Mouse (Mus musculus) monocyte, adult 2 months (primary cell): ENCODE data around the gene Lrwd1.
A peak's percentile ranks its signal among the peaks of the same experiment; 100 is the strongest.
"Not testable (repeated sequence)": the region's sequence is repeated elsewhere in the genome, so short reads cannot be mapped to it uniquely, and the experiment has no call there.

Experiments
- DNase-seq, 2 experiments: peaks; one replicate each; pipeline ENCODE4 v3.0.0; 2022; ENCODE audit warnings: low spot score in 2 of 2, low read depth in 1 of 2

Gene Lrwd1

DNA sequence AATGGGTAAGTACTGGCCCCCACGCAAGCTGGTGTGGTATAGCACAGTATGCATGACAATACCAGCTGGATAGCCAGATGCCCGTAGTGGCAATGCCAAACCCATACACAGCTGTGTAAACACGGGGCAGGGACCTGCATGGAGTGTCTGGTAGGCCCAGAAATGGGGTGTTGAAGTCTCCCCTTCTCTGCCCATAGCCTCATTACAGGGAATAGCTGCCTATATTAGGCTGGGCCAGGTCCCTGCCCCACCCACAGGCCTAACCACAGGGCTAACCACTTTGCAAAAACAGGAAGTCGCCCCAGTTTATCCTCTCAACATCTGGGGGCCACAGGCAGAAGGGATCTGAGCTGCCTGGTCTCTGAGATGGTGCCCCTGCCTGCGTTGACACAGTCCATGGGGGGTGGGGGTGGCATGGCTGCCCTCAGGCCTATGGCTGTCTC, 13.3 kb upstream of the Lrwd1 start:
- DNase-seq, result not testable (repeated sequence)

DNA sequence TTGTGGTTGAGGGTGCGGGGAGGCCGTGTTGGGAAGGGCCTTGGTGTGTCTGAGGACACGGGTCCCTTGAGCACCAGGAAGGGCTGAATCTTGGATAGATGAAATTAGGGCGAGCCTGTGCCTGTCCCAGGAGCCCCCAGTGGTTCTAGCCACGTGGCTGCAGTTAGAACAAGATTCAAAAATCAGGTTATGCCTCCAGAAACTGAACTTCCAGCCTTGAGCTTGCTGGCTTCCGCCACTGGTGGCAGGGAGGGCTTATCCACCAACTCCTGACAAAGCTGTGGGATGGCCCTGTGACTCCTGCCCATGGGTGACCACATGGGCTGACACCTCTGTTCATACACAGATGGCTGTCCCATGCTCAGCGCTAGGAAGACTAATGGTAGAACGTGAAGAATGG, 11.8 kb upstream of the Lrwd1 start:
- no peak for DNase-seq

DNA sequence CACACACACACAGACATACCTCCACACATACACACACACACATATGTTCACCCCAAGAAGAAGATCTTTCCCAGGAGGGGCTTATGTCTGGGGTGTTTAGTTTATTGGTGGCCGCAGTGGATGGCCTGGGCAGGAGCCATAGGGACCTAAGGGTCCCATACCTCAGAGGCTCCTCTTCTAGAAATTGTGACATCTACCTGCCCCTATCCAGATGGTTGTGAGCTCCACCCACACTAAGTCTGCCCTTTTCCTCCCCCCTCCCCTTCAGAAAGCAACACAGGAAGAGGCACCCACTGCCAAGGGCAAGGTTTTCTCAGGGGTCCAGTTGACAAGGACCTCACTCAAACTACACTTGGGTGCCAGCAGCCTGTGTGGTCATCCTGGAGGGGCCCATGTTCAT, 11.1 kb upstream of the Lrwd1 start:
- no peak for DNase-seq

DNA sequence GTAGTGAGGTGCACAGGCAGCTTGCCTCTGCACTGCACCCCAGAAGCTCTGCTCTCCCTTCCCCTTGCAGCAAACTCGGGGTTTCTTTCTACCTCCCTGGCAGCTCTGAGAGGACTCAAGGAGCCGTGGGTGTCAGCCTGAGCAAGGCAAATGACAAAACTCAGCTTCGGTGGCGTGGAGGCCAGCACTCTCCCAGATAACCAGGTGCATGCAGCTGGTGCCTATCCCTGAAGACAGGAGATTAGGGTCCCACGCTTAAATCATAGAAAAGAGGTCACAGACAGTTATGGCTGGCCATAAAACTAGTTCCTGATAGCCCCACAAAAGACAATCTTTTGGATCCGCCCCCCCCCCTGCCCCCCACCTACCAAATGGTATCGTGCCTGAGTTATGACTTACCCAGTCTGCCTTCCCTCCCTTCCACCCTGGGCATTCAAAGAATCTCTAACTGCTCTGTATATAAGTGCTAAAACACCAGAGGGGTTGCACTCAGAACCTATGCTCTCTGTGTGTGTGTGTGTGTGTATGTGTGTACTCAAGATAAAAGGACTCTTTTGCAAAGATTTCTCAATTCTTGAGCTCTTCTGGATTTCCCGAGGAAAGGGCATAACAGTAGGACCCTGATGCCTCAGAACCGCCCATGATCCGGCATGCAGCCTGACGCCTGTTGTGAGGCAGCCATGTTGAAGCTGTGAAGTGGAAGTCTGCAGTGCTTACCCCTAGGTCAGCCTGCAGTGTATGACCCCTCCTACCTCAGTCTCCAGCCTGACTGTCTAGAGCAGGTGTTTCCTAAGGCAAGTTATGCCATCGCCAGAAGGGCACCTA, 8.9 kb upstream of the Lrwd1 start:
- no peak for DNase-seq

DNA sequence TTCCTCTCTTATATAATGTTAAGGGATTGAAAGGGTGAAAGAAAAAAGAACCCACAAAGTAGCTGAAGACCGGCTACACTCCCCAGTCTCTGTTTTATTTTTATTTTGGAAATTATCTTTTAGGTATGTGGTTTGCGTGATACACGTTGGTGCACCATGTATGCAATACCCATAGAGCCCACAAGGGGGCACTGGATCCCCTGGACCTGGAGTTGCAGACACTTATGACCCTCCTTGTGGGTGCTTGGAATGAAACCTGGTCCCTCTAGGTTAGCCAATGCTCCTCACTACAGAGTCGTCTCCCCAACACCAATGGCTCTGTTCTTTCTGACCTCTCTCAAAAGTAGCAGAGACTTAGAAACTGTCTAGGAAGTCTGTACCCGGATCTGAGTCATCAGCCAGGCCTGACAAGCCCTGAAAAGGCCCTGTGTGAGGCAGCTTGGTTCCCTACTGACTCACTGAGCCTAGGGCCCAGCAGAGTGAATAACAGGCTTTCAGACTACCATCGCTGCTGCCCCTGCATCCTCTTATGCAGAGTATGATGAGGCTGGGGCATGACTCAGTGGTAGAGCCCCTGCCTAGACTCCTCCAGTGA, 7.4 kb upstream of the Lrwd1 start:
- DNase-seq, result no peak

DNA sequence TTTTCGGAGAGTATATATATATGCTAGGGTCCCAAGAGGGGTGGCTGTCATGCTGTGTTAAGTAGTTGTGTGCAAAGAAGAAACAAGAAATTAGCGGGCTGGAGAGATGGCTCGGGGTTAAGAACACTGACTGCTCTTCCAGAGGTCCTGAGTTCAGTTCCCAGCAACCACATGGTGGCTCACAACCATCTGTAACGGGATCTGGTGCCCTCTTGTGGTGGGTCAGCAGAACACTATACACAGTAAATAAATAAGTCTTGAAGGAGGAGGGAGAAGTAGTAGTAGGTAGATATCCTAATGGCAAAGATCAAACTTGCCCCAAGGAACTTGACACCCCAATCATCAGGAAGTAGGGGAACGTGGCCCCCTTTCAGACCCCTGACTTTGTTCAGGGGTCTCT, 6.9 kb upstream of the Lrwd1 start:
- DNase-seq, result no peak

DNA sequence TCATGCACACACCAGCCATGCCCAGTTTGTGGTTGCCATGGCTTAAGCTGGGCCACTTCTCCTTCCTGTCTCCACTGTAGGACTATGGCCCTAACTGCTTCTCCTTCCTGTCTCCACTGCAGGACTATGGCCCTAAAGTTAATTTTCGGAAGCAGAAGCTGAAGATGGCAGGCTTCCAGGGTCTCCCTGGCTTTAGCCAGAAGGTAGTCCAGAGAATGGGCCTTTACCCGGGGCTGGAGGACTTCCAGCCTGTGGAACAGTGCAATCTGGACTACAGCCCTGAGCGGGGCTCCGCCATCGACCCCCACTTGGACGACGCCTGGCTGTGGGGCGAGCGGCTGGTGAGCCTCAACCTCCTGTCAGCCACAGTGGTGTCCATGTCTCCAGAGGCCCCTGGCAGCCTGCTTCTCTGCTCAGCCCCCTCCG, 4.2 kb upstream of the Lrwd1 start:
- DNase-seq, result peak in 1 of 2 experiments; percentile 46

DNA sequence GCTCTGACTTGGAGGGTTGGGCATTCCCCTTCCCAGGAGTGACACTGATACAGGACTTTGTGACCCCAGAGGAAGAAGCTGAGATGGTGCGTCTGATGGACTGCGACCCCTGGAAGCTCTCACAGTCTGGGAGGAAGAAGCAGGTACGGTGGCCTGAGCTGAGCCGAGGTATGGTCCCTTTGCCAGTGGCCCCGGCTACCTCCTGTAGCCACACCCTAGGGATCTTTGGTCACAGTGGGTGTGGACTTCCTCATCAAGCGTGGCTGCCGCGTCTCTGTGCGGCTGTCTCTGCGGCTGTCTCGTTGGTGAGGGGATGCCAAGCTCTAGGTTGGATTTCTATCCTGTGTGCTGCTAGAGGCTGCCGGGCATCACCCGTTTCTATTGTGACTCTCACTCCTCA, 3.5 kb upstream of the Lrwd1 start:
- DNase-seq, result no peak

DNA sequence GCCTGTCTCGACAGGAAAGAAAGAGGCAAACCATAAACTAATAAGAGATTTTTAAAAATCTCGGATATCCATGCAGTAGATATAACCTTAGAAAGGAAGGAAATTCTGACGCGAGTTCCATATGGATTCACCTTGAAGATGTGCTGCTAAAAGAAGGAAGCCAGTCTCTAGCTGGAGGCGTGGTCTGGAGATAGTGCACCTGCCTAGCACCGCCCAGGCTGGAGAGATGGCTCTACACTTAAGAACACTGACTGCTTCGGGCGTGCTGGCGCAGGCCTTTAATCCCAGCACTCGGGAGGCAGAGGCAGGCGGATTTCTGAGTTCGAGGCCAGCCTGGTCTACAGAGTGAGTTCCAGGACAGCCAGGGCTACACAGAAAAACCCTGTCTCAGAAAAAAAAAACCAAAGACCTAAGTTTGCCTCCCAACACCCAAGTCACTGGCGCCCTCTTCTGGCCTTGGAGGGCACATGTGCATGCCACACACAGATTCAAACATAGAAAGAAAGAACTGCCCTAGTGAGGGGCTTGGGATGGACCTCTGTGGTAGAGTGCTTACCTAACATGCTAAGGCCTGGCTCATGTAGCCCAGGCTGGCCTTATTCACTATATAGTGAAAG, 1.9 kb upstream of the Lrwd1 start:
- peak in 1 of 2 experiments; percentile 52 for DNase-seq

DNA sequence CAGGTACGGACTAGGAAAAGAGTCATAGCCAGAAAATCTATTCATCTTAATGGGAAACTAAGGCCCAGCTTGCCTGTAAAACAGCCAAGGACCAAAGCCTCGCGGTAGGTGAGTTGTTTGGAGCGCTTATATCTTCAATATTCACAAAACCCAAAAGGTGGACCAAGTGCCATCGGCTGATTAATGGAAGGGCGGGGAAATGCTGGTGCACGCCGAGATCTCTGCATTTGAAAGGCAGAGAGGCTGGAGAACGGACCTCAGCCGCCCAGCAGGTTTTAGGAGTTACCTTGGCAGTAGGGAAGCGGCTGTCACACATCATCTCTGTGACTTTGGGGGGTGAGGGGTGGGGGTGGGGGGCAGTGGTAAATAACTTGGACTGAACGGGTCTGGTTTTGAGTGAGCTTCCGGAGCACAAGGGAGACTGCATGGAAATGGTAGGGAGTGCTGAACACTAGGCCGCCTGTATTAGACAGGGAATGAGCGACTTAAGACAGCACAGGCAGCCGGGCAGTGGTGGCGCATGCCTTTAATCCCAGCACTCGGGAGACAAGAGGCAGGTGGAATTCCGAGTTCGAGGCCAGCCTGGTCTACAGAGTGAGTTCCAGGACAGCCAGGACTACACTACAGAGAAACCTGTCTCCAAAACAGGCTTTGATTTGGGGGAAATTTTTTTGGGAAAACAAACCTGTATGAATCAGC, 567 bp upstream of the Lrwd1 start:
- no peak for DNase-seq

DNA sequence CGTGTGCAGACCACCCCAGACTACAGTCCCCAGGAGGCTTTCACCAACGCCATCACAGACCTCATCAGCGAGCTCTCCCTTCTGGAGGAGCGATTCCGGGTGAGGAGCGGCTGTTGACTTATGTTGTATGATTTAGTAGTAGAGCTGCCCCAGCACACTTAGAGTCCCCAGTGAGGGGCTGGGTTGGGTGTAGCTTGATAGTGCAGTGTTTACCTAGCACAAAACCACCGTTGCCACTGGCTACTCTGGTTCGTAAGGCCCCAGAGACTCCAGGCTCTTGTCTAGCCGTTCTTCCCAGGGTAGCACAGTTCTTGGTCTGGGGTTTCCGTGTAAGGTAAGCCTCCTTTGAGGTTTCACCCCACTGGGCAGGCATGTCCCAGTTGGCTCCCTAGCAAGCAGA, 13.7 kb downstream of the Lrwd1 start:
- no peak for DNase-seq

DNA sequence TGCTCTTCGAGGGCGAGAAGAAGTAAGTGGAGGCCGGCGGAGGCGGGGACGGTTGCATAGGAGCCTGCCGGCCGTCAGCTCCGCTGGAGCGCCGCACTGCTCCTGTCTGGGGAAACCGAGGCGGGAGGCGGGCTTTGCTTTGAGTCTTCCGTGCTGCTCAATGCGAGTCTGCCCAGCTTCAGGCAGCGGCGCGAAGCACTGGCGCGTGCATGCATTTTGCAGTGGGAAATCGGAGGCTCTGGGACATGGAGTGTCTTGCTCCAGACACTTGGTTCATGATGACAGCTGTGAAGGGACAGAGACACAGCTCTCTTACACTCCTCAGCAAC, 19.1 kb downstream of the Lrwd1 start:
- no peak for DNase-seq

DNA sequence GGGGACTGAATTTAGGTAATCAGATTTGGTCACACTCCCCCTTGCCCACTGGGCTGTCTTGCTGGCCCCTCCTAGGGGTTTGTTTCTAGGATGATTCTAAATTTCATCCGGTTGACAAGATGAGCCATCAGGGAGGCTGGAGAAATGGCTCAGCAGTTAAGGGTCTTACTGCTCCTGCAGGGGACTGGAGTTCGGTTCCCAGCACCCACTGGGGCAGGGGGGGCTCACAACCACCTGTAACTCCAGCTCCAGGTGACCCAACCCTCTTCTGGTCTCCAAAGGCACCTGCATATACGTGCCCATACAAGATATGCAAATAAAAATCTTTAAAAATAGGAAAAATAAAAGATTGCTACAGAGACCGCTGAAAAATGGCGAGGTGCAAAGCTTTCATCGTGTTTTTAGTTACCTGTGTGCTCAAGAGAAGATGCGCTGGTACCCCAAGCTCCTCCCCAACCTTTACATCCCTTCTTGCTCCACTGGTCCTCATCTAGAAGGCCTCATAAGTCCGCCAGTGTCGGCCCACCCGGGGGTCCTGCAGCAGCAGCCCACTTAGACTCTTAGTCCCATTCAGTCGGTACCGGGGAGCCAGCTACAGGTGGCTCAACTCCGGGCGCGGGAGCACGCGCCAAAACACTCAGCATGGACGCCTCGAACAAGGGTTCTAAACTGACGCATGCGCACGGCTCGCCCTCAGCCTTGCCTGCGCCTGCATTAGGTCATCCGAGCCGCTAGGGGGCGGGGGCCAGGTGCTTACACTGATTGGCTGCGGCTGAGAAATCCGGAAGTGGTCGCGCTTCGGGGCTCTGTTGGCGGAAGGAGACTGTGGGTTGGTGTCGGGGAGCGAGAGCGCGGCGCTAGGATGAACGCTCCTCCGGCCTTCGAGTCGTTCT, 19.7 kb downstream of the Lrwd1 start, which contains the start of gene Polr2j:
Gene Polr2j, plus strand, starts transcription at position 741 of the 893 bp plus-strand sequence.
- peak; percentile 84 to 94 for DNase-seq

DNA sequence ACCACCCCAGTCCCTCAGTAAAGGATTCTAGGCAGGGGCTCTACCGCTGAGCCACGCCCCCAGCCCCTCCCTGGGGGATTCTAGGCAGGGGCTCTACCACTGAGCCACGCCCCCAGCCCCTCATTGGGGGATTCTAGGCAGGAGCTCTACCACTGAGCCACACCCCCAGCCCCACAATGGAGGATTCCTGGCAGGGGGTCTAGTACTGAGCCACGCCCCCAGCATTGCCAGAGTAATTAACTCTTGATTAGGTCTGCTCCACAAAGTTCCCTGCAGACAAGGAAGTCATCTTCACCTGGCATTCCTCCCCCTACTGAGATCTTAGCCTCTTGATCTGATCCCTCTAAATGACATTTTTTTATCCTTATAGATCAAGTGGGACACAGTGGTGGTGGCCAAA, 22.3 kb downstream of the Lrwd1 start:
- DNase-seq, result not testable (repeated sequence)

DNA sequence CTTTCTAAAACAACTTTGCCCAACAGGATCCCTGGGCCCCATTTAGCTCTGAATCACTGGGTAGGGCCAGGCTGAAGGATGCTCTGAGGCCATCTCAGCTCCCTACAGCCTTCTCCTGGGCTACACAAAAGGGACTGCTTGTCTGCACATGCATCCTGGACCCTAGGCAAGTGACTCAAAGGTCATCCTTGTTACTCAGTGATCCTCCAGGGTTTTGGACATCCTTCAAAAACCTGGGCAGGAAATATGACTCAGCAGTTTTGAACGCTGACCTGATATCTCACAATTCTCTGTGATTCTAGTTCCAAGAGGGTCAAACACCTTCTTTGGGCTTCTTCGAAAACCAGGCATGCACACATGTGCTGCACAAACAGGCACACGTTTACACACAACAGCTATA, 26.8 kb downstream of the Lrwd1 start:
- no peak for DNase-seq

DNA sequence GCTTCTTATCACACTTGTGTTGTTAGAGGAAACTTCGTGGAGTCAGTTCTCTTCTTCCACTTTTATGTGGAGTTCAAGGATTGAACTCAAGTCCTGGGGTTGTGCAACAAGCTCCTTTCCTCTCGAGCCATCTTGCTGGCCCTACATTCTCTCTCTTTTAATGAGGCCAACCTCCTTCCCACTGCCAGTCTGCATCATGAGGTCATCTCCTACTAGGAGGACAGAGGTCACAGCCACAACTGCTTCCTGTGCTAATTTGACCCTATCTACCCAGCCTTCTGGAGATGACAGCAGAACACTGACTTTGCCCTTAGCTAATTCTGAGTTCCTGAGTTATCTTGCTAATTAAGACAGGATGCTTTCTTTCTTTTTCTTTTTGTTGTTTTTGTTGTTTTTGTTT, 27.4 kb downstream of the Lrwd1 start:
- DNase-seq, result no peak

DNA sequence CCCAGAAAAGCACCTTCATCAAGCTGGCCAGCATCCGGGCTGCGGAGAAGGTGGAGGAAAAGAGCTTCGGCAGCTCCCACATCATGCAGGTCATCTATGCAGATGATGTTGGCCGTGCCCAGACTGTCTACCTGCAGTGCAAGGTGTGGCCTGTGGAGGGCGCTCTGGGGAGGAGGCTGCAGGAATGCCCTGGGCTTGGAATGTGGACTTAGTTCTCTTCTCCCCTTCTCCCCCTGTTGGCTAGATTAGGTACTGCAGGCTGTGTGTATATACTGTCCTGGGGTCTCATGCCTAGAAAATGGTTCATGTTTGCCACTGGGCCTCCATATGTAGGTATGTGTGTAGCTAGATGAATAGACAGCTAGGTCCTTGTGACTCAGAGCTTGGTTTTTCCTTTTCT, 31.4 kb downstream of the Lrwd1 start:
- DNase-seq, result peak; percentile 30 to 34

DNA sequence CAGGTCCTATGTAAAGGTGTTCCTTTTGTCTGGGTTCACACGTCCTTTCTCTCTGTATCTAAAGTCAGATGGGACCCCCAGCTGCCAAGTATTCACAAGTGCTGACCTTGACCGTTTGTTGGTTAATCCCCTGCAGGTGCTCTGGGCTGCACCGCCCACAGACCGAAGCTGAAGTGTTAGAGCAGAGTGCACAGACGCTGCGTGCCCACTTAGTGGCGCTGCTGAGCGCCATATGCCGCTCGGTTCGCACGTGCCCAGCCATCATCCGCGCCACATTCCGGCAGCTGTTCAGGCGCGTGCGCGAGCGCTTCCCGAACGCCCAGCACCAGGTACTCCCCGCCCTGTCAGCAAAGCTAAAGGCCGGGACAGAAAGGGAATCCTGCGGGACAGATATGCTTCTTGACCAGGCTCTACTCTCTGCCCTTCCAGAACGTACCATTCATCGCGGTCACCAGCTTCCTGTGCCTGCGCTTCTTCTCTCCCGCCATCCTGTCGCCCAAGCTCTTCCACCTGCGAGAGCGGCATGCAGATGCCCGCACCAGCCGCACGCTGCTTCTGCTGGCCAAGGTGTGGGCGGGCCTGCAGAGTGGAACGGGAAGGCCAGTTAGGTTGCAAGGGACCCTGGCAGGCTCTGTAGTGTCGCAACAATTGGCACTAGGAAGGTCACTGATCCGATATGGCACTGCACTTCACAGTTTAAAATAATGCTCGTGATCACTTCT, 33.6 kb downstream of the Lrwd1 start:
- peak in 1 of 2 experiments; percentile 27 for DNase-seq

DNA sequence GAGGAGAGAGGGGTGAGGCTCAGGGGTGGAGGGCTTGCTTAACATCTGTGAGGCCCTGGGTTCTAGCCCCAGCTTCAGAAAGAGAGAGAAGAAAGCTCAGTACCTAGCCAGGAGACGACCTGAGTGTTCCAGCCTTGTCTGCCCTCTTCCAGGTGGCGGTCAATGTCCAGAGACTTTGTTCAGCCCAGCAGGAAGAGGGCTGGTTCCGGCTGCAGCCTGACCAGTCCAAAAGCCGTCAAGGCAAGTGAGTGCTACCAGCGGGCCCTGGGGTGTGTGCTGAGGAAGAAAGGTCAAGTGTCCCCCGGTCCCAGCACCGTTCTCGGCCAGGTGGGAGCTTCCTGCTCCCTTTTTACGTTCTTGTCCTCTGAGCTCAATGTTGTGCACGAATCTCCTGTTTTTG, 37.3 kb downstream of the Lrwd1 start:
- no peak for DNase-seq

DNA sequence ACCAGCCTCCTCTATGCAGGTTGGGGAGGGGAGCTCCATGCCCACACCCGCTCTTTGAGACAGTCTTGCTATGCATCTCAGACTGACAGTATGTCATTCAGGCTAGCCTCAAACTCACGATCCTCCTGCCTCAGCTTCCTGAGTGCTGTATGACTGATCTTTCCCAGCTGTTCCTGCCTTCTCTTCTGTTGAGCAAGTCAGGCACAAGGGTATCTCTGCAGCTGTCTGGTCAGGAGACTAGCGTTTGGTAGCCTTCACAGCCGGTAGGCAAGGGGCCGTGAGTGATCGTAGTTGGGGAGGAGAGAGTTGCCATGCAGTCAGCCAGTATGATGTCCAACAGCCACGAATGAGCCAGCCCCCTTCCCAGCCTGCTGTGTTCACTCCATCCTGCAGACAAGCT, 40.8 kb downstream of the Lrwd1 start:
- no peak for DNase-seq
